Mouse (Mus musculus): ENCODE results near the gene Stac3. TPM values are rescaled to one million over a fixed set of nuclear protein-coding genes. Genes with fewer than 3 reads are reported as not detected.

Stac3 gene
- polyA plus RNA-seq, 1 experiment, result 0.51 TPM

DNA sequence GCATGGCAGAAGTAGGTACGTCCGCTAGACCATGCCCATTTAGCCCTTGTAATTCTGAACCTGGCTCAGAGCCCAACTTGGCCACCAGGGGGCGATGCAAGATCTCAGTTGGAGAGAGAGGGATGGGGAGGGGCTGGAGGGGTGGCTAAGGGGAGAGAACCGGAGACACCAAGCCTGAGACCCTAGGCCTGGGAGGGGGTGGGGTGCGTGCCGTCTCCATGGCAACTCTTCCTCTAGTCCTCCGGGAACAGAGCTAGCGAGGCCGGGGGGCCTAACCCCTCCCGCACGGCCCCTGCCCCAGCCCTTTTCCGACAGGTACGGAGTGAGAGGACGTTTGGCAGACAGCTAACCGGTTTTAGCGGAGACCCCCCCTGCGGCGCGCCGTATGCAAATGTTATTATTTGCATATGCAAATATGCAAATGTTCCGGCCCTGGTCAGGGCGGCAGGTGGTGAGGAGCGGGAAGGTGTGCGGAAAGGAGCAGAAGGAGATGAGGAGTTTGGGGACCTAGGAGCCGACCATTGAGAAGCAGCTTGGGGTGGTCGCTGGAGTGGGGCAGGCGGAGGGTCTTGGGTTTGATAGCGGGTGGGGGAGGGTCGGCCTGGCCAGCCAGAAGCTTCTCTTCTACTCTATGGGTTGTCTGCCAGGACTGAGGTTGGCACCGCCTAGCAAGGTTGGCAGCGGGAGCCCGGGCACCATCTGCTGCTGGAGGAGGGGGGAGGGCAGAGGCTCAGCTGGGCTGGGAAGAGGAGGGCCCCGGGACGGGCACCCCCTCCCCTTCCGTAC lies 7.8 kb downstream of the Stac3 start:
- no peaks in the 10 kb centered on the region for H3K36me3 ChIP-seq (ENCODE audit: control insufficient read depth, insufficient read depth, low read length)
- no peak overlapping the region for H3K27ac ChIP-seq (ENCODE audit: insufficient read depth, low read depth, low read length)
- H3K4me1 ChIP-seq (ENCODE audit: control insufficient read depth, insufficient read depth, insufficient read length, low read length), result peaks cover 20% of the 10 kb centered on the region
- H3K27me3 ChIP-seq (ENCODE audit: control insufficient read depth, insufficient read depth, low read length), result peaks cover 35% of the 10 kb centered on the region
- peak overlapping the region; percentile 50 for H3K4me3 ChIP-seq (ENCODE audit: low read depth, low read length)
- WGBS, result 2% methylated on average over 35 of the region's 35 CpGs
- TF ChIP-seq CTCF (IDR thresholded peaks at IDR 0.05; ENCODE audit: extremely low read depth, insufficient read length, insufficient replicate concordance, low read depth, low read length) (peak; percentile 91; the same call in 1 of the 2 replicates), POLR2A (IDR thresholded peaks at IDR 0.05; ENCODE audit: low read depth, low read length) (no peak)

GRCm38 (mm10) chr10:127509837-127510701 lies 8.6 kb downstream of the Stac3 start:
- peaks cover 20% of the 10 kb centered on the region for H3K4me1 ChIP-seq (ENCODE audit: control insufficient read depth, insufficient read depth, insufficient read length, low read length)
- peaks cover 35% of the 10 kb centered on the region for H3K27me3 ChIP-seq (ENCODE audit: control insufficient read depth, insufficient read depth, low read length)
- 34% methylated on average over 17 of the region's 17 CpGs for WGBS
- peak overlapping the region; percentile 50; the same call in 1 of the 2 replicates for H3K4me3 ChIP-seq (ENCODE audit: low read depth, low read length)
- no peaks in the 10 kb centered on the region for H3K36me3 ChIP-seq (ENCODE audit: control insufficient read depth, insufficient read depth, low read length)
- no peak for TF ChIP-seq POLR2A (IDR thresholded peaks at IDR 0.05; ENCODE audit: low read depth, low read length)
- no peak for TF ChIP-seq CTCF (IDR thresholded peaks at IDR 0.05; ENCODE audit: extremely low read depth, insufficient read length, insufficient replicate concordance, low read depth, low read length)
- H3K27ac ChIP-seq (ENCODE audit: insufficient read depth, low read depth, low read length), result no peak overlapping the region

DNA sequence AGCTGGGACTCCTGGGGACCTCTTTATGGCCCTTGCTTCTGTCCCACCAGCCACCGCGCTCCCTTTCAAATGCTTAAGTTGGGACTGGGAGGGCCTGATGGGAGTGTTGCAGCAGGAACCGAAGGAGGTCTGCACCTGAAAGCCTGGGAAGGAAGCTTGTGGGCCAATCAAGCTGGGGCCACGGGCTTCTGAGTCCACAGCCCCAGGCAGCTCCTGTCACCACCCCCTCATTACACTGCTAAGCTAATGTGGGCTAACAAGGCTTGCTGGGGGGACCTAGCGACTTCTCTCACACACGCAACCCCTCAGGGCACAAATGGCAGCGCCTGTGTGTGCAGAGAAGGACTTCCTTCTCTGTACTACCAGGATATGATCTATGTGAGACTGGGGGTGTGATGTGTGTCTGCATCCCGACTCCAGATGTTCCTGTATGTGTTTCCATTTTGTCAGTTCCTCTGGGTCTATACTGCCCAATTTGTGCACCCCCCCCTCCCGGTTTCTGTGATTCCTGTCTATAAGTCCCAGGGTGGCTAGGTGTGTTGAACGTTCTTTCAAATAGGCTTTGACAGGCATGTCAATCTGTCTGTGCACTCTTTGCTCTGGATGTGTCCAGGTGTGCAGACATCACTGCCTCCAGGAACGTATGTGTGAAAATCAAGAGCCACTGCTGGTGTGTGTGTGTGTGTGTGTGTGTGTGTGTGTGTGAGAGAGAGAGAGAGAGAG lies 9.6 kb downstream of the Stac3 start:
- 30% methylated on average over 11 of the region's 11 CpGs for WGBS
- Histone ChIP-seq H3K27ac (ENCODE audit: insufficient read depth, low read depth, low read length) (no peak overlapping the region), H3K4me1 (ENCODE audit: control insufficient read depth, insufficient read depth, insufficient read length, low read length) (peaks cover 20% of the 10 kb centered on the region), H3K4me3 (ENCODE audit: low read depth, low read length) (peak overlapping the region; percentile 64), H3K36me3 (ENCODE audit: control insufficient read depth, insufficient read depth, low read length) (no peaks in the 10 kb centered on the region), H3K27me3 (ENCODE audit: control insufficient read depth, insufficient read depth, low read length) (peaks cover 35% of the 10 kb centered on the region)
- TF ChIP-seq CTCF (IDR thresholded peaks at IDR 0.05; ENCODE audit: extremely low read depth, insufficient read length, insufficient replicate concordance, low read depth, low read length) (no peak), POLR2A (IDR thresholded peaks at IDR 0.05; ENCODE audit: low read depth, low read length) (no peak)

GRCm38 (mm10) chr10:127511634-127512306 lies 10.3 kb downstream of the Stac3 start:
- peak overlapping the region; percentile 64 for H3K4me3 ChIP-seq (ENCODE audit: low read depth, low read length)
- peaks cover 35% of the 10 kb centered on the region for H3K27me3 ChIP-seq (ENCODE audit: control insufficient read depth, insufficient read depth, low read length)
- H3K4me1 ChIP-seq (ENCODE audit: control insufficient read depth, insufficient read depth, insufficient read length, low read length), result peaks cover 25% of the 10 kb centered on the region
- H3K27ac ChIP-seq (ENCODE audit: insufficient read depth, low read depth, low read length), result peak overlapping the region; percentile 10; the same call in 1 of the 2 replicates
- 1% methylated on average over 45 of the region's 46 CpGs for WGBS
- no peak for TF ChIP-seq POLR2A (IDR thresholded peaks at IDR 0.05; ENCODE audit: low read depth, low read length)
- TF ChIP-seq CTCF (IDR thresholded peaks at IDR 0.05; ENCODE audit: extremely low read depth, insufficient read length, insufficient replicate concordance, low read depth, low read length), result 0 out of 2 replicates have a peak, but pooled peaks have one; percentile 8
- H3K36me3 ChIP-seq (ENCODE audit: control insufficient read depth, insufficient read depth, low read length), result no peaks in the 10 kb centered on the region

DNA sequence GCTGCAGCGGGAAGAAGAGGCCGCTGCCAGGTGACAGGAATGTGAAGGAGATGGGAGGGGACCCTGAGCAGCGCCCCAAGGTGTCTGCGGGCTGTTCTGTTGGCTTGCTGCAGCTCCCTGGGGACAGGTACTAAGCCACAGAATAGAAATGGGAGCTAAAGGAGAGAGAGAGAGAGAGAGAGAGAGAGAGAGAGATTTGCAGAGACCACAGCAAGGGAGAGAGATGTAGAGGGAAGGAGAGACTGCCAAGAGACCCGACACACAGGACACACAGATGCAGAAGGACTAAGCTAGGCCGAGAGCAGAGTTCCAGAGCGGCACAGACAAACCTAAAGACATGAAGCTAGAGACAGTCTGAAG lies 10.8 kb downstream of the Stac3 start:
- WGBS, result 1% methylated on average over 7 of the region's 7 CpGs
- no peak for TF ChIP-seq POLR2A (IDR thresholded peaks at IDR 0.05; ENCODE audit: low read depth, low read length)
- TF ChIP-seq CTCF (IDR thresholded peaks at IDR 0.05; ENCODE audit: extremely low read depth, insufficient read length, insufficient replicate concordance, low read depth, low read length), result no peak
- H3K4me1 ChIP-seq (ENCODE audit: control insufficient read depth, insufficient read depth, insufficient read length, low read length), result peaks cover 26% of the 10 kb centered on the region
- peak overlapping the region; percentile 64 for H3K4me3 ChIP-seq (ENCODE audit: low read depth, low read length)
- peak overlapping the region; percentile 10; the same call in 1 of the 2 replicates for H3K27ac ChIP-seq (ENCODE audit: insufficient read depth, low read depth, low read length)
- H3K27me3 ChIP-seq (ENCODE audit: control insufficient read depth, insufficient read depth, low read length), result peaks cover 35% of the 10 kb centered on the region
- no peaks in the 10 kb centered on the region for H3K36me3 ChIP-seq (ENCODE audit: control insufficient read depth, insufficient read depth, low read length)

GRCm38 (mm10) chr10:127512813-127513212 lies 11.3 kb downstream of the Stac3 start:
- Histone ChIP-seq H3K27me3 (ENCODE audit: control insufficient read depth, insufficient read depth, low read length) (peaks cover 35% of the 10 kb centered on the region), H3K4me3 (ENCODE audit: low read depth, low read length) (peak overlapping the region; percentile 64), H3K36me3 (ENCODE audit: control insufficient read depth, insufficient read depth, low read length) (peaks cover 2% of the 10 kb centered on the region; the same call in 1 of the 2 replicates), H3K4me1 (ENCODE audit: control insufficient read depth, insufficient read depth, insufficient read length, low read length) (peaks cover 26% of the 10 kb centered on the region), H3K27ac (ENCODE audit: insufficient read depth, low read depth, low read length) (no peak overlapping the region)
- no peak for TF ChIP-seq POLR2A (IDR thresholded peaks at IDR 0.05; ENCODE audit: low read depth, low read length)
- TF ChIP-seq CTCF (IDR thresholded peaks at IDR 0.05; ENCODE audit: extremely low read depth, insufficient read length, insufficient replicate concordance, low read depth, low read length), result peak; percentile 100
- under 1% methylated on average over 27 of the region's 27 CpGs for WGBS

Data from small intestine, adult 2 months (tissue).